Mouse (Mus musculus) ES-E14 (cell line): ENCODE results near the gene Susd5.

Experiments
- CHD2 ChIP-seq: IDR thresholded peaks from 2 replicates; pipeline ENCODE4 v1.6.1; 2014; ENCODE audit warnings: mild to moderate bottlenecking, low read depth, low read length, inconsistent platforms
- MAFK ChIP-seq: IDR thresholded peaks from 2 replicates; pipeline ENCODE4 v1.6.1; 2014; ENCODE audit warnings: mild to moderate bottlenecking, low read depth, low read length, inconsistent platforms; ENCODE audit not compliant: insufficient read depth
- ZC3H11A ChIP-seq: IDR thresholded peaks from 2 replicates; pipeline ENCODE4 v1.6.1; 2012; ENCODE audit warnings: low read depth, mild to moderate bottlenecking, inconsistent platforms, low read length, borderline replicate concordance
- ZNF384 ChIP-seq: IDR thresholded peaks from 2 replicates; pipeline ENCODE4 v1.6.1; 2012; ENCODE audit warnings: low read depth, low read length, inconsistent platforms

GRCm38 (mm10) chr9:114015724-114016123 is 41.2 kb upstream of the Susd5 start:
- TF ChIP-seq CHD2 (no peak), MAFK (no peak), ZC3H11A (no peak; the same call in 1 of the 2 replicates), ZNF384 (no peak)
